Mouse (Mus musculus): Measurements from ENCODE around the gene Carns1. TPM values are rescaled to one million over a fixed set of nuclear protein-coding genes. Genes with fewer than 3 reads are reported as not detected.

Gene Carns1
- total and polyA plus RNA-seq, 3 experiments = 1.7 to 4.0 (median 3.8) TPM

- TF ChIP-seq POLR2AphosphoS2 (IDR thresholded peaks at IDR 0.05; ENCODE audit: low read depth, low read length) (no peak), EP300 (IDR thresholded peaks at IDR 0.05; ENCODE audit: low read length) (no peak), MEF2A (IDR thresholded peaks at IDR 0.05; ENCODE audit: borderline replicate concordance, low read depth, low read length) (no peak), TCF12 (IDR thresholded peaks at IDR 0.05; ENCODE audit: low read depth, low read length) (no peak), HCFC1 (IDR thresholded peaks at IDR 0.05; ENCODE audit: low read depth, low read length) (no peak), RAD21 (IDR thresholded peaks at IDR 0.05; ENCODE audit: low read depth, low read length) (no peak), BHLHE40 (IDR thresholded peaks at IDR 0.05; ENCODE audit: low read depth, low read length) (no peak), MAZ (IDR thresholded peaks at IDR 0.05; ENCODE audit: low read depth, low read length) (peak; percentile 91), RCOR1 (conservative IDR thresholded peaks at IDR 0.05; ENCODE audit: low read depth, low read length) (no peak), UBTF (IDR thresholded peaks at IDR 0.05; ENCODE audit: low read depth, low read length) (peak; percentile 91; the same call in 1 of the 2 replicates), MYC (IDR thresholded peaks at IDR 0.05; ENCODE audit: low read depth, low read length) (no peak), MAX (IDR thresholded peaks at IDR 0.05; ENCODE audit: low read length) (no peak), ZNF384 (IDR thresholded peaks at IDR 0.05; ENCODE audit: low read depth, low read length) (peak; percentile 84)
- H3K27me3 ChIP-seq (replicated peaks) = peaks cover 63% of the 10 kb centered on the region
- no peaks in the 10 kb centered on the region for H3K79me2 ChIP-seq (replicated peaks; ENCODE audit: control insufficient read depth, extremely low read depth, insufficient read depth, poor library complexity, severe bottlenecking)
- dilution Hi-C loops (cut with MboI; ENCODE audit: extremely low pct_ligation_motif_present, extremely low pct_unique_long_range_greater_than_20kb, low sequenced_read_pairs) = no loop called here
- peak within 1 kb of the TSS; percentile 93 for H3K9ac ChIP-seq (ENCODE audit: insufficient read depth, low read depth)
- peak within 1 kb of the TSS; percentile 84 for H3K4me2 ChIP-seq (ENCODE audit: insufficient read depth, low read depth, poor library complexity, severe bottlenecking)
- no peaks in the 10 kb centered on the region for H3K9me3 ChIP-seq (replicated peaks; ENCODE audit: low read length)
- DNase-seq (ENCODE audit: extremely low read depth) = no peak
- peaks cover 9 to 28% of the 10 kb centered on the region in 2 experiments; a peak in 3 of 4 replicates for H3K4me1 ChIP-seq (ENCODE audit: control insufficient read depth in 1 of 2, insufficient read depth in 2 of 2)
- in situ Hi-C loops (cut with MboI; ENCODE audit: low pct_ligation_motif_present, low pct_unique_long_range_greater_than_20kb, low sequenced_read_pairs) = no loop called here
- peak within 1 kb of the TSS; percentile 16 to 74 (median 33) for H3K4me3 ChIP-seq (replicated peaks in 1 of 3; ENCODE audit: low read depth in 2 of 3, low read length in 2 of 3, poor library complexity in 1 of 3)
- no peak within 1 kb of the TSS for H3K27ac ChIP-seq (ENCODE audit: insufficient read depth, low read depth)
- no peaks in the 10 kb centered on the region for H3K36me3 ChIP-seq (replicated peaks in 1 of 2; ENCODE audit: control insufficient read depth in 1 of 2, insufficient read depth in 1 of 2, low read length in 1 of 2)
Observed at GRCm38 (mm10) chr19:4214071-4214770, 38.9 kb upstream of the Carns1 start, which contains the start of the genes Clcf1 and AC109138.7. Clcf1 (plus strand) TSS chr19:4214238. AC109138.7 (plus strand) TSS chr19:4214357.

- in situ Hi-C loops (cut with MboI; ENCODE audit: low pct_ligation_motif_present, low pct_unique_long_range_greater_than_20kb, low sequenced_read_pairs) = no loop called here
- TF ChIP-seq RCOR1 (conservative IDR thresholded peaks at IDR 0.05; ENCODE audit: low read depth, low read length) = no peak
- no peak for TF ChIP-seq EP300 (IDR thresholded peaks at IDR 0.05; ENCODE audit: low read length)
- no peak for TF ChIP-seq MAX (IDR thresholded peaks at IDR 0.05; ENCODE audit: low read length)
- no peak for TF ChIP-seq HCFC1 (IDR thresholded peaks at IDR 0.05; ENCODE audit: low read depth, low read length)
- no peak for TF ChIP-seq ZNF384 (IDR thresholded peaks at IDR 0.05; ENCODE audit: low read depth, low read length)
- no peak for TF ChIP-seq ZKSCAN1 (IDR thresholded peaks at IDR 0.05; ENCODE audit: borderline replicate concordance, low read depth, low read length)
- TF ChIP-seq ZC3H11A (IDR thresholded peaks at IDR 0.05; ENCODE audit: low read depth, low read length) = no peak
- TF ChIP-seq MXI1 (IDR thresholded peaks at IDR 0.05; ENCODE audit: low read depth, low read length) = no peak
- TF ChIP-seq USF2 (conservative IDR thresholded peaks at IDR 0.05; ENCODE audit: low read depth, low read length) = no peak
- TF ChIP-seq ELF1 (IDR thresholded peaks at IDR 0.05; ENCODE audit: low read depth, low read length) = no peak
- no peak for TF ChIP-seq POLR2AphosphoS2 (IDR thresholded peaks at IDR 0.05; ENCODE audit: low read depth, low read length)
- no peak for TF ChIP-seq BHLHE40 (IDR thresholded peaks at IDR 0.05; ENCODE audit: low read depth, low read length)
- no peak for TF ChIP-seq IRF4 (IDR thresholded peaks at IDR 0.05; ENCODE audit: low read depth, low read length)
- no peak for TF ChIP-seq TCF12 (IDR thresholded peaks at IDR 0.05; ENCODE audit: low read depth, low read length)
- no peak for TF ChIP-seq MYC (IDR thresholded peaks at IDR 0.05; ENCODE audit: low read depth, low read length)
- TF ChIP-seq ETS1 (conservative IDR thresholded peaks at IDR 0.05; ENCODE audit: low read depth, low read length) = no peak
- no peak for TF ChIP-seq CHD2 (IDR thresholded peaks at IDR 0.05; ENCODE audit: low read length)
- H3K9ac ChIP-seq (ENCODE audit: insufficient read depth, low read depth) = no peak overlapping the region
- no peak for DNase-seq (ENCODE audit: extremely low read depth)
- no peaks in the 10 kb centered on the region for H3K36me3 ChIP-seq (replicated peaks in 1 of 2; ENCODE audit: control insufficient read depth in 1 of 2, insufficient read depth in 1 of 2, low read length in 1 of 2)
- H3K9me3 ChIP-seq (replicated peaks; ENCODE audit: low read length) = no peaks in the 10 kb centered on the region
- peak overlapping the region; percentile 84; the same call in 1 of the 2 replicates for H3K4me2 ChIP-seq (ENCODE audit: insufficient read depth, low read depth, poor library complexity, severe bottlenecking)
- H3K4me3 ChIP-seq (replicated peaks in 1 of 3; ENCODE audit: low read depth in 2 of 3, low read length in 2 of 3, poor library complexity in 1 of 3) = no peak overlapping the region
- no peaks in the 10 kb centered on the region for H3K79me2 ChIP-seq (replicated peaks; ENCODE audit: control insufficient read depth, extremely low read depth, insufficient read depth, poor library complexity, severe bottlenecking)
- no peak overlapping the region for H3K27ac ChIP-seq (ENCODE audit: insufficient read depth, low read depth)
- H3K27me3 ChIP-seq (replicated peaks) = peaks cover 64% of the 10 kb centered on the region
- peaks cover 14 to 28% of the 10 kb centered on the region in 2 experiments for H3K4me1 ChIP-seq (ENCODE audit: control insufficient read depth in 1 of 2, insufficient read depth in 2 of 2)
- dilution Hi-C loops (cut with MboI; ENCODE audit: extremely low pct_ligation_motif_present, extremely low pct_unique_long_range_greater_than_20kb, low sequenced_read_pairs) = no loop called here
Observed at GRCm38 (mm10) chr19:4213524-4213974, 38.3 kb upstream of the Carns1 start.
